Mouse (Mus musculus) myocyte (in vitro differentiated cells): ENCODE data around the gene Ank3. TPM values are rescaled to one million over a fixed set of nuclear protein-coding genes. Genes with fewer than 3 reads are reported as not detected.

Experiments used
- H3K27me3 ChIP-seq: one replicate; pipeline ENCODE4 v1.6.1; 2011; ENCODE audit not compliant: control insufficient read depth, insufficient read depth, insufficient read length
- H3K36me3 ChIP-seq: one replicate; pipeline ENCODE4 v1.6.1; 2011; ENCODE audit not compliant: control insufficient read depth, insufficient read depth
- H3K4me2 ChIP-seq: one replicate; pipeline ENCODE4 v1.6.1; 2011; ENCODE audit warnings: low read depth, control low read depth
- H3K4me3 ChIP-seq: one replicate; pipeline ENCODE4 v1.5.1; 2011; ENCODE audit warnings: mild to moderate bottlenecking, control low read depth, moderate library complexity
- H3K79me2 ChIP-seq: one replicate; pipeline ENCODE4 v1.6.1; 2011; ENCODE audit not compliant: control insufficient read depth, insufficient read depth
- H3ac ChIP-seq: one replicate; pipeline ENCODE4 v1.6.1; 2011; ENCODE audit not compliant: control insufficient read depth, insufficient read length
- CEBPB ChIP-seq: IDR thresholded peaks from 2 replicates; pipeline ENCODE4 v1.6.1; 2011; ENCODE audit warnings: mild to moderate bottlenecking, moderate library complexity; ENCODE audit not compliant: poor library complexity, insufficient read depth, severe bottlenecking
- E2F4 ChIP-seq: IDR thresholded peaks from one replicate; pipeline ENCODE4 v1.6.1; 2011; ENCODE audit warnings: mild to moderate bottlenecking, control low read depth, moderate library complexity; ENCODE audit not compliant: insufficient read depth
- MAX ChIP-seq: IDR thresholded peaks from one replicate; pipeline ENCODE4 v1.6.1; 2011; ENCODE audit warnings: low read depth, mild to moderate bottlenecking, control low read depth
- MYOD1 ChIP-seq, 3 experiments: IDR thresholded peaks; one replicate each; pipeline ENCODE4 v1.6.1; 2011; ENCODE audit warnings: control low read depth in 2 of 3, low read depth in 2 of 3, mild to moderate bottlenecking in 2 of 3, moderate library complexity in 1 of 3; ENCODE audit not compliant: insufficient read length in 2 of 3, control insufficient read depth in 1 of 3
- MYOG ChIP-seq, 3 experiments: IDR thresholded peaks; one replicate each; pipeline ENCODE4 v1.6.1; 2011; ENCODE audit warnings: control low read depth in 2 of 3, low read depth in 2 of 3, mild to moderate bottlenecking in 2 of 3; ENCODE audit not compliant: insufficient read length in 2 of 3, control insufficient read depth in 1 of 3, insufficient read depth in 1 of 3
- POLR2A ChIP-seq: IDR thresholded peaks from one replicate; pipeline ENCODE4 v1.6.1; 2011; ENCODE audit warnings: low read depth, mild to moderate bottlenecking, control low read depth, moderate library complexity; ENCODE audit not compliant: insufficient read length
- POLR2AphosphoS2 ChIP-seq: IDR thresholded peaks from one replicate; pipeline ENCODE4 v1.6.1; 2011; ENCODE audit warnings: low read depth, control low read depth; ENCODE audit not compliant: insufficient read length
- REST ChIP-seq: IDR thresholded peaks from one replicate; pipeline ENCODE4 v1.6.1; 2011; ENCODE audit warnings: mild to moderate bottlenecking, control low read depth, moderate library complexity; ENCODE audit not compliant: insufficient read depth, insufficient read length
- SRF ChIP-seq: IDR thresholded peaks from one replicate; pipeline ENCODE4 v1.6.1; 2011; ENCODE audit warnings: low read depth; ENCODE audit not compliant: control insufficient read depth, insufficient read length
- TCF12 ChIP-seq: IDR thresholded peaks from one replicate; pipeline ENCODE4 v1.6.1; 2011; ENCODE audit warnings: mild to moderate bottlenecking, control low read depth; ENCODE audit not compliant: poor library complexity, insufficient read depth, severe bottlenecking
- TCF3 ChIP-seq: IDR thresholded peaks from one replicate; pipeline ENCODE4 v1.6.1; 2011; ENCODE audit warnings: low read depth, control low read depth; ENCODE audit not compliant: insufficient read length
- USF1 ChIP-seq: IDR thresholded peaks from one replicate; pipeline ENCODE4 v1.6.1; 2011; ENCODE audit warnings: low read depth, mild to moderate bottlenecking, control low read depth, moderate library complexity
- polyA plus RNA-seq: library from polyadenylated mRNA; unstranded; fragments of >200 nt; fragmentation: generic; extraction: Trizol; gene quantifications from one replicate; pipeline ENCODE4 v1.2.1, GENCODE M21; 2012; ENCODE audit warnings: missing spikeins

Ank3 gene
- polyA plus RNA-seq, 1 experiment = 5.5 TPM

DNA sequence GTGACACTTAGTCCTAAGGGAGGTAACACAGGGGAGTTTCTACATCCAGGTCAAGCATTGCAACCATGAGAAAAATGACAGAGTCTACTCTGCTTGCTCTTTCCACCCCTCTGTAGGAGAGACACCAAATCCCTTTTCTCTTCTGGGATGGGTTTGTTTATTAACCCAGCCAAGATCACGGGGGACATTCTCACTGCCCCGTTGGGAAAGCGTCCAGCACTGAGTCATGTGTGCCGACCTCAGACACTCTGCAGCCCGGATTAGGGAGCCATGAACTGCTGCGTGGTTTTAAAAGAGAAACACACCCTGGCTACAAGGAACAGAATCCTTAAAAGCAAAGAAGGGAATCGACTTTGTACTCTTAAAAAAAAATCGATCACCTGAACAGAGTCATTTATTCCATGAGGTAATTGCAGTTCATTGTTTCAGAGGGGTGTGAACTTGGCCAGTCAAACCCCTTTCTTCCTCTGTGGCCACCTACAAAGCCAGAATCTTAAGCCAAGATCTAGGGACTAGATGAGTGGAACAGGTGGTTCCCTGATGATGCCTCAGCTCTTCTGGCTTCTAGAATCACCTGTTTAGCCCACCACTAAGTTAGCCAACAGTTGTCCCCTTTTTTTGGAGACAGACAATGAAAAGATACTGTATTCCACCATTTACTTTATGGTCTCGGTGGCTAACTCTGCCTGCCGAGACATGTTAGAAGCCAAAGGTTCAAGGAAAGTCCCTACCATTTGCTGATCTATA is 518.3 kb downstream of the Ank3 start:
- Histone ChIP-seq H3ac (no peak overlapping the region), H3K27me3 (no peaks in the 10 kb centered on the region), H3K4me2 (peak overlapping the region; percentile 76), H3K36me3 (no peaks in the 10 kb centered on the region), H3K79me2 (no peaks in the 10 kb centered on the region), H3K4me3 (no peak overlapping the region)
- TF ChIP-seq MYOG (IDR thresholded peaks at IDR 0.05; ENCODE audit: control insufficient read depth in 1 of 3, insufficient read depth in 1 of 3, insufficient read length in 2 of 3, low read depth in 2 of 3) (peak in 2 of 3 experiments; percentile 5 to 45), USF1 (peak; percentile 53), MYOD1 (IDR thresholded peaks at IDR 0.05; ENCODE audit: control insufficient read depth in 1 of 3, insufficient read length in 2 of 3, low read depth in 2 of 3) (peak in 2 of 3 experiments; percentile 65 to 67), POLR2A (no peak)

DNA sequence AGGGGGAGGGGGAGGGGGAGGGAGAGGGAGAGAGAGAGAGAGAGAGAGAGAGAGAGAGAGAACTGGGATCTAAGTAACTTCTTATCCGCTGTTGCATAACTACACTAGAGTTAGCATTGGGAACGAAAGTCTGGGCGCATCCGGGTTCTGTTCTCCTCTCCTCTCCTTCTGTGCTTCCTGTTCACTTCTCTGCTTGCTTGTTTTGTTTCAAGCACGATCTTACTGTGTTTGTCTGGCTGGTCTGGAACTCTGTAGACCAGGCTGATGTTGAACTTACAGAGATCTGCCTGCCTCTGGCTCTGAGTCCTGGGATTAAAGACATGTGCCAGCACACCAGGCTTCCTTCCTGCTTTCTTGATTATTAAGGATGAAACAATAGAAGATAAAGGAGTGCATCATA is 519.1 kb downstream of the Ank3 start:
- Histone ChIP-seq H3ac (no peak overlapping the region), H3K27me3 (no peaks in the 10 kb centered on the region), H3K36me3 (no peaks in the 10 kb centered on the region), H3K4me2 (no peak overlapping the region), H3K4me3 (no peak overlapping the region), H3K79me2 (no peaks in the 10 kb centered on the region)
- TF ChIP-seq CEBPB = no peak
- no peak for TF ChIP-seq USF1
- no peak for TF ChIP-seq TCF12
- no peak for TF ChIP-seq MYOD1 (IDR thresholded peaks at IDR 0.05; ENCODE audit: control insufficient read depth in 1 of 3, insufficient read length in 2 of 3, low read depth in 2 of 3)
- TF ChIP-seq MYOG (IDR thresholded peaks at IDR 0.05; ENCODE audit: control insufficient read depth in 1 of 3, insufficient read depth in 1 of 3, insufficient read length in 2 of 3, low read depth in 2 of 3) = no peak
- no peak for TF ChIP-seq REST
- no peak for TF ChIP-seq E2F4
- TF ChIP-seq POLR2AphosphoS2 = no peak
- no peak for TF ChIP-seq TCF3
- no peak for TF ChIP-seq POLR2A
- no peak for TF ChIP-seq SRF
- no peak for TF ChIP-seq MAX

DNA sequence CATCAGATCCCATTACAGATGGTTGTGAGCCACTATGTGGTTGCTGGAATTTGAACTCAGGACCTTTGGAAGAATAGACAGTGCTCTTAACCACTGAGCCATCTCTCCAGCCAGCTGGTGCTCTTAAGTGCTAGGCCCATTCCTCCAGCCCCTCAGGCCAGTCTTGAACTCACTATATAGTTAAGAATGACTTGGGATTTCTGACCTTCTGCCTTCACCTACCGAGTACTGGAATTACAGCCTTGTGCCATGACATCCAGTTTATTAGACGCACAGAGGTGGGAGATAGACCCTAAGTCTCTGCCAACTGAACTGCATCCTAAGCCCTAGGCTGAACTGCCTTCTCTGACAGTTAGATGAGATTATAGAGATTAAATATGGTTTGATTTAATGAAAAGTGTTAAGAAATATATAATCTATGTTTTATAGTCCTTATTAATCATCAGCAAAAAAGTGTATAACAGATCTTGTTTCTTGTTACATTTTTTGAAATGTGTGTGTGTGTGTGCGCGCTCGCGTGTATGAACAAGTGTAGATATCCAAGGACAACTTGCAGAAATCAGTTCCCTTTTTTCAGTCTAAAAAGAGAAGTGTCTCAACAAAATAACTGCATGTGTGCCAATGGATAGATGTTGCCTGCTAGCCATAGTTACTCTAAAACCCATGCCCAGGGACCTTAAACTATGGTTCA is 520.0 kb downstream of the Ank3 start:
- Histone ChIP-seq H3K27me3 (no peaks in the 10 kb centered on the region), H3ac (no peak overlapping the region), H3K4me3 (no peak overlapping the region), H3K4me2 (no peak overlapping the region), H3K79me2 (no peaks in the 10 kb centered on the region), H3K36me3 (no peaks in the 10 kb centered on the region)
- TF ChIP-seq POLR2A (no peak), MAX (no peak), USF1 (no peak), SRF (no peak), REST (no peak), POLR2AphosphoS2 (no peak), E2F4 (no peak), TCF3 (no peak), MYOD1 (IDR thresholded peaks at IDR 0.05; ENCODE audit: control insufficient read depth in 1 of 3, insufficient read length in 2 of 3, low read depth in 2 of 3) (no peak), TCF12 (no peak), CEBPB (no peak), MYOG (IDR thresholded peaks at IDR 0.05; ENCODE audit: control insufficient read depth in 1 of 3, insufficient read depth in 1 of 3, insufficient read length in 2 of 3, low read depth in 2 of 3) (no peak)

DNA sequence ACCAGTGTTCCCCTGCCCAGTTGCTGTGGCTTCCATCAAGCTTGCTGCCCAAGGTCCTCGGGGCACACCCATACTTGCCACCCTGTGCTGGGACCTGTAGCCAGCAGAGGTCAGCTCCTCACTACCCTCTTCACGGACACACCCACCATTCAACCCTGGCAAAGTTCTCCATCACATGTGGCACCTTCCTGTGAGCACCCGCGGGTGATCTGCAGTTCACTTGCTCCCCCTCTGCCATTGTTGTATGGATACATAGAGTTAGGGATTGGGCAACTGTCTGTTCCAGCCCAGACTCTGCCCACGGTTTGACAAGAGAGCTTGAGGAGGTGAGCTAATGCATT is 520.5 kb downstream of the Ank3 start:
- no peak overlapping the region for H3ac ChIP-seq

More for the DNA sequence above, 520.5 kb downstream of the Ank3 start:
- no peak overlapping the region for H3K4me2 ChIP-seq
- no peaks in the 10 kb centered on the region for H3K36me3 ChIP-seq
- H3K4me3 ChIP-seq = no peak overlapping the region
- no peaks in the 10 kb centered on the region for H3K79me2 ChIP-seq
- no peak for TF ChIP-seq E2F4
- no peak for TF ChIP-seq MAX
- TF ChIP-seq POLR2AphosphoS2 = no peak
- TF ChIP-seq SRF = no peak
- no peak for TF ChIP-seq POLR2A
- no peak for TF ChIP-seq MYOG (IDR thresholded peaks at IDR 0.05; ENCODE audit: control insufficient read depth in 1 of 3, insufficient read depth in 1 of 3, insufficient read length in 2 of 3, low read depth in 2 of 3)
- TF ChIP-seq TCF3 = no peak
- no peak for TF ChIP-seq TCF12
- no peak for TF ChIP-seq USF1
- TF ChIP-seq CEBPB = no peak
- TF ChIP-seq REST = no peak
- TF ChIP-seq MYOD1 (IDR thresholded peaks at IDR 0.05; ENCODE audit: control insufficient read depth in 1 of 3, insufficient read length in 2 of 3, low read depth in 2 of 3) = no peak
- no peaks in the 10 kb centered on the region for H3K27me3 ChIP-seq
